Mouse (Mus musculus) ES-E14 (cell line): ENCODE data around the gene Nup88.

Experiments
- CHD2 ChIP-seq: IDR thresholded peaks from 2 replicates; pipeline ENCODE4 v1.6.1; 2014; ENCODE audit warnings: mild to moderate bottlenecking, low read depth, low read length, inconsistent platforms
- HCFC1 ChIP-seq: IDR thresholded peaks from 2 replicates; pipeline ENCODE4 v1.6.1; 2012; ENCODE audit warnings: low read length, inconsistent platforms, borderline replicate concordance; ENCODE audit not compliant: insufficient read depth
- MAFK ChIP-seq: IDR thresholded peaks from 2 replicates; pipeline ENCODE4 v1.6.1; 2014; ENCODE audit warnings: mild to moderate bottlenecking, low read depth, low read length, inconsistent platforms; ENCODE audit not compliant: insufficient read depth
- ZC3H11A ChIP-seq: IDR thresholded peaks from 2 replicates; pipeline ENCODE4 v1.6.1; 2012; ENCODE audit warnings: low read depth, mild to moderate bottlenecking, inconsistent platforms, low read length, borderline replicate concordance
- ZNF384 ChIP-seq: IDR thresholded peaks from 2 replicates; pipeline ENCODE4 v1.6.1; 2012; ENCODE audit warnings: low read depth, low read length, inconsistent platforms

GRCm38 (mm10) chr11:70919524-70919923, 50.2 kb downstream of the Nup88 start:
- TF ChIP-seq MAFK (no peak), ZC3H11A (no peak), HCFC1 (no peak), CHD2 (no peak), ZNF384 (no peak)
